Mouse (Mus musculus) lung, embryonic 16.5 days (tissue): Measurements from ENCODE around the gene Gm12216. TPM values are rescaled to one million over a fixed set of nuclear protein-coding genes. Genes with fewer than 3 reads are reported as not detected.

Experiments used
- ATAC-seq: fragments of 200-750 bp; cut with Nextera tagmentation; 2 replicates; pipeline ENCODE4 v1.8.0; 2017; ENCODE audit warnings: low read depth, mild to moderate bottlenecking, moderate library complexity
- H3K27ac ChIP-seq: fragments of 300-500 bp; sonication (generic); 2 replicates; pipeline ENCODE4 v1.5.1; 2014; ENCODE audit warnings: mild to moderate bottlenecking, control low read depth, low read length
- H3K27me3 ChIP-seq: fragments of 300-500 bp; sonication (generic); 2 replicates; pipeline ENCODE4 v1.6.1; 2014; ENCODE audit warnings: low read depth, low read length, mixed read lengths; ENCODE audit not compliant: control insufficient read depth, insufficient read depth
- H3K36me3 ChIP-seq: fragments of 300-500 bp; sonication (generic); 2 replicates; pipeline ENCODE4 v1.6.1; 2014; ENCODE audit warnings: low read length; ENCODE audit not compliant: control insufficient read depth, insufficient read depth
- H3K4me1 ChIP-seq: fragments of 300-500 bp; sonication (generic); replicated peaks from 2 replicates; pipeline ENCODE4 v1.6.1; 2014; ENCODE audit warnings: low read length, mixed read lengths; ENCODE audit not compliant: control insufficient read depth, insufficient read depth
- H3K4me2 ChIP-seq: fragments of 300-500 bp; sonication (generic); 2 replicates; pipeline ENCODE4 v1.6.1; 2014; ENCODE audit warnings: low read depth, low read length, control low read depth
- H3K4me3 ChIP-seq: fragments of 300-500 bp; sonication (generic); 2 replicates; pipeline ENCODE4 v1.5.1; 2014; ENCODE audit warnings: mild to moderate bottlenecking, low read length, control low read depth
- H3K9ac ChIP-seq: fragments of 300-500 bp; sonication (generic); 2 replicates; pipeline ENCODE4 v1.6.1; 2014; ENCODE audit warnings: low read length, control low read depth
- H3K9me3 ChIP-seq: fragments of 300-500 bp; sonication (generic); 2 replicates; pipeline ENCODE4 v1.6.1; 2016; ENCODE audit warnings: low read length; ENCODE audit not compliant: control insufficient read depth
- WGBS: fragments of 180-500 bp; shearing (Covaris S2); extraction: QIAGEN DNeasy Blood & Tissue Kit; methylation state at CpG from one replicate; pipeline ENCODE4 v1.1.7; 2014; 5-methylcytosine and 5-hydroxymethylcytosine counted together
- polyA plus RNA-seq: library from polyadenylated mRNA; unstranded; fragments of >200 nt; fragmentation: Nextera tagmentation; extraction: Ambion mirVana; gene quantifications from 2 replicates; pipeline ENCODE4 v1.2.1, GENCODE M21; 2015

Gene Gm12216
- polyA plus RNA-seq, 1 experiment from 2014 or later = 1.8 TPM

GRCm38 (mm10) chr11:53781201-53781775, 77.8 kb downstream of the Gm12216 start:
- H3K4me3 ChIP-seq = no peak overlapping the region
- no peak overlapping the region for H3K9ac ChIP-seq
- no peak overlapping the region for H3K4me2 ChIP-seq
- WGBS = 76% methylated on average over 4 of the region's 4 CpGs
- no peak for ATAC-seq
- no peak overlapping the region for H3K27ac ChIP-seq
- H3K4me1 ChIP-seq = no peaks in the 10 kb centered on the region; the same call in 1 of the 2 replicates
- peaks cover 4% of the 10 kb centered on the region; the same call in 1 of the 2 replicates for H3K36me3 ChIP-seq
- H3K9me3 ChIP-seq = no peaks in the 10 kb centered on the region
- H3K27me3 ChIP-seq = no peaks in the 10 kb centered on the region

- H3K9me3 ChIP-seq = no peaks in the 10 kb centered on the region
- H3K9ac ChIP-seq = no peak overlapping the region
- WGBS = 53% methylated on average over 3 of the region's 3 CpGs
Observed at GRCm38 (mm10) chr11:53780262-53780661, 78.8 kb downstream of the Gm12216 start.

DNA sequence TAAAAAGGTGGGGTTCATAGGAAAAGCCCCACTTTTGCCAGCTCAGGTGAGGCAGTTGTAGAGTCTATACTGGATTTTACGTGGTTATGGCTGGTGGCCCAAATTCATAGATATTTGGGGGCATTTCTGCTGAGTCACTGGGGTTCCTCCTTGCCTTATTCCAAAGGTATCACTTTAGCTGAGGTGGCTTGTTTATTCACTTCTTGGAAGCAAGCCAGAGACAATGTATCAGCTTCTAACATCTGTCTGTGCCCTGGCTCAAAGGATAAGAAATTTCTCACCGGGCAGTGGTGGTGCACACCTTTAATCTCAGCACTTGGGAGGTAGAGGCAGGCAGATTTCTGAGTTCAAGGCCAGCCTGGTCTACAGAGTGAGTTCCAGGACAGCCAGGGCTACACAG, 79.2 kb downstream of the Gm12216 start:
- Histone ChIP-seq H3K36me3 (peaks cover 4% of the 10 kb centered on the region; the same call in 1 of the 2 replicates), H3K4me3 (no peak overlapping the region), H3K9me3 (no peaks in the 10 kb centered on the region), H3K9ac (no peak overlapping the region), H3K27me3 (no peaks in the 10 kb centered on the region), H3K27ac (no peak overlapping the region), H3K4me1 (no peaks in the 10 kb centered on the region; the same call in 1 of the 2 replicates), H3K4me2 (no peak overlapping the region)
- 60% methylated on average over 2 of the region's 2 CpGs for WGBS
- no peak for ATAC-seq

More at GRCm38 (mm10) chr11:53780262-53780661, 78.8 kb downstream of the Gm12216 start:
- Histone ChIP-seq H3K4me2 (no peak overlapping the region), H3K4me3 (no peak overlapping the region), H3K27me3 (no peaks in the 10 kb centered on the region), H3K27ac (no peak overlapping the region), H3K36me3 (peaks cover 4% of the 10 kb centered on the region; the same call in 1 of the 2 replicates), H3K4me1 (no peaks in the 10 kb centered on the region; the same call in 1 of the 2 replicates)
- ATAC-seq = no peak

- H3K4me2 ChIP-seq = no peak overlapping the region
- no peaks in the 10 kb centered on the region for H3K9me3 ChIP-seq
- no peak overlapping the region for H3K27ac ChIP-seq
- no peaks in the 10 kb centered on the region; the same call in 1 of the 2 replicates for H3K4me1 ChIP-seq
- no peaks in the 10 kb centered on the region for H3K27me3 ChIP-seq
- ATAC-seq = no peak
- H3K9ac ChIP-seq = no peak overlapping the region
- 64% methylated on average over 5 of the region's 5 CpGs for WGBS
- H3K36me3 ChIP-seq = peaks cover 6% of the 10 kb centered on the region
- H3K4me3 ChIP-seq = no peak overlapping the region
Observed at GRCm38 (mm10) chr11:53778455-53778854, 80.6 kb downstream of the Gm12216 start.

GRCm38 (mm10) chr11:53777736-53778135, 81.3 kb downstream of the Gm12216 start:
- peaks cover 6% of the 10 kb centered on the region for H3K36me3 ChIP-seq
- H3K4me3 ChIP-seq = no peak overlapping the region
- H3K9ac ChIP-seq = no peak overlapping the region
- 61% methylated on average over 5 of the region's 5 CpGs for WGBS
- H3K27ac ChIP-seq = no peak overlapping the region
- no peaks in the 10 kb centered on the region; the same call in 1 of the 2 replicates for H3K4me1 ChIP-seq
- H3K4me2 ChIP-seq = no peak overlapping the region
- H3K27me3 ChIP-seq = no peaks in the 10 kb centered on the region
- no peak for ATAC-seq
- H3K9me3 ChIP-seq = no peaks in the 10 kb centered on the region

DNA sequence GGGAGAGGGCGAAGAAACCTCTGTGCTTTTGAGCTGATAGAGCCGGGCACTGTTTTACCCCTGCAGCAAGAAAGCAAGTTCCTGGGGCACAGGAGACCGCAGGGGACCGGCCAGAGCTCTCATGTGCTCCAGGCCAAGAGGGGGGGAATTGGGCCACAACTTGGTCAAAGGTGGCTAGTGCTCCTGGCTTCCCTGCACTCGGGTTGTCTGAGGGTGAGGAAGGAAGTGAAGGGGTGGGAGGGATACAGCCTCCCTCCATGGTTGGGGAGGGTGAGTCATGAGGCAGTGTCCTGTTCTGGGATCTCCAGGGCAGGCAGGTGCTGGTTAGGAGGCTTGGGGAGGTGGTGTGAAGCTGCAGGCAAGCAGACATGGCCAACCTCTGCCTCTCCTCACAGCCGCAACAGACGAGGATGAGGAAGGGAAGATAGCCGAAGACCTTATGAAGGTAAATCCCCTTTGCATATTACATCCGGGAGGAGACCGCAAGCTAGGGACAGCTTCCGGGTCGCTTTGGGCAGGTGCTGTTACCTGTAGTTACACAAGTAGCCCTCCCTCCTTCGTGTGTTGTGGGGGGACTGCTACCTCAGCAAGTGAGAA, 84.3 kb downstream of the Gm12216 start:
- ATAC-seq = no peak
- no peak overlapping the region for H3K4me2 ChIP-seq
- H3K27me3 ChIP-seq = no peaks in the 10 kb centered on the region
- no peak overlapping the region for H3K9ac ChIP-seq
- 76% methylated on average over 13 of the region's 13 CpGs for WGBS
- no peak overlapping the region for H3K4me3 ChIP-seq
- peaks cover 6% of the 10 kb centered on the region for H3K36me3 ChIP-seq
- no peaks in the 10 kb centered on the region for H3K9me3 ChIP-seq
- peaks cover 8% of the 10 kb centered on the region for H3K4me1 ChIP-seq
- no peak overlapping the region for H3K27ac ChIP-seq

DNA sequence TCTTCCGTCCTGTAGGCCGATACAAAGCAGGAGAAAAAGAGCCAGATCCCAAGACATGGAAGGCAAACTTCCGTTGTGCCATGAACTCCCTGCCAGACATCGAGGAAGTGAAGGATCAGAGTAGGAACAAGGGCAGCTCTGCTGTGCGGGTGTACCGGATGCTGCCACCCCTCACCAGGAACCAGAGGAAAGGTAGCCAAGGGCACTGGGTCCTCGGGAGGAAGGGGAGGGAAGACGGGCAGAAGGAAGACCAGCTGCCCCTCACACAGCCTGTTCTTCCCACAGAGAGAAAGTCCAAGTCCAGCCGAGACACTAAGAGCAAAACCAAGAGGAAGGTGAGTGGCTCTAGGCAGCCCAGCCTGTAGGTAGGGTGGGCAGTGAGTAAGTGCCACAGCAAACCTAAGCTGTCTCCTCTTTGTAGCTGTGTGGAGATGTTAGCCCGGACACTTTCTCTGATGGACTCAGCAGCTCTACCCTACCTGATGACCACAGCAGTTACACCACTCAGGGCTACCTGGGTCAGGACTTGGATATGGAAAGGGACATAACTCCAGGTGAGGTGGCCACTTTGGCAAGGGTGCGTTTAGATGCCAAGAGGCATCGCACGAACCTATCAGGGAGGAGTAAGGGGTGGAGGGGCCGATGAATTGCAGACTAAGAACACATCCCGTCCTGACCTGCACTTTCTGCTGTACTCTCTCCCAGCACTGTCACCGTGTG, 85.3 kb downstream of the Gm12216 start:
- Histone ChIP-seq H3K27me3 (no peaks in the 10 kb centered on the region), H3K4me3 (no peak overlapping the region), H3K27ac (no peak overlapping the region), H3K9ac (no peak overlapping the region), H3K9me3 (no peaks in the 10 kb centered on the region), H3K36me3 (peaks cover 6% of the 10 kb centered on the region), H3K4me1 (peaks cover 12% of the 10 kb centered on the region), H3K4me2 (no peak overlapping the region)
- ATAC-seq = no peak
- WGBS = 86% methylated on average over 16 of the region's 16 CpGs

- Histone ChIP-seq H3K4me3 (no peak within 1 kb of the TSS), H3K27me3 (no peaks in the 10 kb centered on the region), H3K9ac (no peak within 1 kb of the TSS), H3K4me1 (peaks cover 12% of the 10 kb centered on the region), H3K4me2 (no peak within 1 kb of the TSS), H3K27ac (no peak within 1 kb of the TSS), H3K9me3 (no peaks in the 10 kb centered on the region), H3K36me3 (peaks cover 6% of the 10 kb centered on the region)
- no peak for ATAC-seq
- WGBS = 85% methylated on average over 5 of the region's 5 CpGs
Observed at GRCm38 (mm10) chr11:53773087-53773486, 86.0 kb downstream of the Gm12216 start, which contains the start of gene Gm17334. Gm17334 (minus strand) TSS chr11:53773187.

DNA sequence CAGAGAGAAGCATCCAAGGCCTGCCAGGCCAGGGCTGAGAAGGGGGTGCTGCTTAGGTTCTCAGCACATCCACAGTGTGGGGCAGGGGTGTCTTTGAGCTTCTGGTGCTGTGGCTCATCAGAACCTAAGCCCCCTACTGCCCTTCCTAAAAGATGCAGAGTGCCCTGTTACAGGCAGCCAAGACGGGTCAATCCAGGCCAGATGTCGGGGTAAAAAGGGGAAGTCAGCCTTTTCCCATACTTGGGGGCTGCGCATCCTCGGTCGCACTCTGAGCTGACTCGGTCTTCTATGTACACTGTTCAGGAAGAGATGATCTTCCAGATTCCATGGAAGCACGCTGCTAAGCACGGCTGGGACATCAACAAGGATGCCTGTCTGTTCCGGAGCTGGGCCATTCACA, 86.5 kb downstream of the Gm12216 start:
- H3K4me2 ChIP-seq = no peak overlapping the region
- peaks cover 12% of the 10 kb centered on the region for H3K4me1 ChIP-seq
- ATAC-seq = no peak
- H3K9ac ChIP-seq = no peak overlapping the region
- no peak overlapping the region for H3K4me3 ChIP-seq
- WGBS = 74% methylated on average over 9 of the region's 9 CpGs
- no peak overlapping the region for H3K27ac ChIP-seq
- no peaks in the 10 kb centered on the region for H3K27me3 ChIP-seq
- peaks cover 6% of the 10 kb centered on the region for H3K36me3 ChIP-seq
- no peaks in the 10 kb centered on the region for H3K9me3 ChIP-seq
